Comparison of ENCODE assay signal across 9 mouse cellular contexts in genomic region chr17:49150971-49151422, GRCm38 (mm10).
A peak's percentile ranks its signal among the peaks of the same experiment; 100 is the strongest.
DNase-seq lines count a peak whose midpoint lies in the region; ATAC-seq and TF ChIP-seq lines count a peak whose summit lies in the region.
"Had no signal": no experiment of that assay in that cellular context is flagged by ENCODE, and none has a peak within 500 bp of the region (broad histone marks: within the 10 kb centered on the region; RNA-seq: fewer than 3 reads in every experiment).

No protein-coding gene starts in this region.

- TF ChIP-seq POLR2A in liver, adult 2 months (IDR thresholded peaks at IDR 0.05; ENCODE audit: extremely low read depth, insufficient read depth, low read length), result no peak

- H3K4me2 ChIP-seq in liver, postnatal 0 days (ENCODE audit: low read depth, low read length), result no peak overlapping the region
- no peak overlapping the region for H3K4me2 ChIP-seq in limb, embryonic 15.5 days
- H3K4me2 ChIP-seq: liver, embryonic 13.5 days had no signal

- ATAC-seq in liver, postnatal 0 days, result no peak
- ATAC-seq in limb, embryonic 15.5 days (ENCODE audit: insufficient number of reproducible peaks, low FRiP score, low TSS enrichment, low read depth), result peak; percentile 60; the same call in 1 of the 2 replicates
- ATAC-seq: Patski had no signal

- H3K27ac ChIP-seq in liver, adult 2 months (replicated peaks; ENCODE audit: insufficient read depth, low read depth, low read length), result no peak overlapping the region
- H3K27ac ChIP-seq in liver, postnatal 0 days (ENCODE audit: low read depth), result no peak overlapping the region
- no peak overlapping the region for H3K27ac ChIP-seq in limb, embryonic 15.5 days
- H3K27ac ChIP-seq in forebrain, embryonic 10.5 days, result no peak overlapping the region
- H3K27ac ChIP-seq: liver, embryonic 13.5 days had no signal

- peak; percentile 35 for DNase-seq in liver, adult 2 months (ENCODE audit: extremely low read depth, low read depth, low spot score)
- DNase-seq in liver, postnatal 0 days, result no peak
- peak; percentile 27 to 42 for DNase-seq in cerebellum, postnatal 36 days
- DNase-seq in kidney, adult 8-10 months, result peak; percentile 6 to 31
- DNase-seq in ovary, postnatal 36 days (ENCODE audit: low spot score), result no peak
- DNase-seq in forebrain, embryonic 10.5 days (ENCODE audit: extremely low spot score, low spot score), result no peak
- DNase-seq: liver, embryonic 13.5 days had no signal

- no peak overlapping the region for H3K4me3 ChIP-seq in liver, adult 2 months (ENCODE audit: insufficient read depth, low read depth, low read length)
- H3K4me3 ChIP-seq in liver, postnatal 0 days (ENCODE audit: low read depth, low read length), result no peak overlapping the region
- no peak overlapping the region for H3K4me3 ChIP-seq in limb, embryonic 15.5 days
- no peak overlapping the region for H3K4me3 ChIP-seq in forebrain, embryonic 10.5 days
- H3K4me3 ChIP-seq: liver, embryonic 13.5 days had no signal

- no peaks in the 10 kb centered on the region for H3K4me1 ChIP-seq in liver, adult 2 months (ENCODE audit: control insufficient read depth, insufficient read depth, low read length)
- no peaks in the 10 kb centered on the region for H3K4me1 ChIP-seq in liver, postnatal 0 days (ENCODE audit: insufficient read depth)
- peaks cover 6% of the 10 kb centered on the region; the same call in 1 of the 2 replicates for H3K4me1 ChIP-seq in limb, embryonic 15.5 days
- no peaks in the 10 kb centered on the region for H3K4me1 ChIP-seq in forebrain, embryonic 10.5 days
- H3K4me1 ChIP-seq: liver, embryonic 13.5 days had no signal

- no peak for TF ChIP-seq CTCF in liver, adult 2 months (IDR thresholded peaks at IDR 0.05; ENCODE audit: low read depth, low read length)
- TF ChIP-seq CTCF in liver, postnatal 0 days (IDR thresholded peaks at IDR 0.05; ENCODE audit: low read depth), result no peak

- no peak overlapping the region for H3K9ac ChIP-seq in liver, adult 2 months (ENCODE audit: low read depth, low read length)
- H3K9ac ChIP-seq in liver, postnatal 0 days (replicated peaks), result no peak overlapping the region
- no peak overlapping the region for H3K9ac ChIP-seq in limb, embryonic 15.5 days
- H3K9ac ChIP-seq: liver, embryonic 13.5 days had no signal

- H3K36me3 ChIP-seq in liver, adult 2 months (ENCODE audit: control insufficient read depth, insufficient read depth, low read length), result no peaks in the 10 kb centered on the region
- no peaks in the 10 kb centered on the region for H3K36me3 ChIP-seq in liver, postnatal 0 days (replicated peaks; ENCODE audit: insufficient read depth, low read length)
- H3K36me3 ChIP-seq in limb, embryonic 15.5 days, result no peaks in the 10 kb centered on the region
- H3K36me3 ChIP-seq in forebrain, embryonic 10.5 days (replicated peaks), result no peaks in the 10 kb centered on the region
- H3K36me3 ChIP-seq: liver, embryonic 13.5 days had no signal

- H3K27me3 ChIP-seq in liver, adult 2 months (ENCODE audit: control insufficient read depth, insufficient read depth, low read length), result no peaks in the 10 kb centered on the region
- H3K27me3 ChIP-seq in liver, postnatal 0 days (ENCODE audit: insufficient read depth, low read length), result no peaks in the 10 kb centered on the region
- H3K27me3 ChIP-seq in limb, embryonic 15.5 days, result no peaks in the 10 kb centered on the region
- H3K27me3 ChIP-seq in forebrain, embryonic 10.5 days (ENCODE audit: poor library complexity, severe bottlenecking), result no peaks in the 10 kb centered on the region
- H3K27me3 ChIP-seq: liver, embryonic 13.5 days; Patski had no signal

- TF ChIP-seq EP300 in liver, postnatal 0 days (IDR thresholded peaks at IDR 0.05; ENCODE audit: low read depth), result no peak

- 61% methylated on average over 3 of the region's 3 CpGs for WGBS in liver, adult 2 months
- WGBS in liver, postnatal 0 days (ENCODE audit: insufficient replicate concordance), result 38% methylated on average over 3 of the region's 3 CpGs
- 35% methylated on average over 3 of the region's 3 CpGs for WGBS in limb, embryonic 15.5 days
- 87% methylated on average over 3 of the region's 3 CpGs for WGBS in forebrain, embryonic 10.5 days

- no peaks in the 10 kb centered on the region for H3K79me2 ChIP-seq in liver, adult 2 months (ENCODE audit: control insufficient read depth, insufficient read depth, low read length)

- H3K9me3 ChIP-seq in liver, postnatal 0 days (ENCODE audit: low read length), result no peaks in the 10 kb centered on the region
- no peaks in the 10 kb centered on the region for H3K9me3 ChIP-seq in limb, embryonic 15.5 days
- H3K9me3 ChIP-seq in forebrain, embryonic 10.5 days, result no peaks in the 10 kb centered on the region
- H3K9me3 ChIP-seq: liver, embryonic 13.5 days had no signal

Comparison
In these comparisons a context has a peak if more than half of its experiments do, and no peak if none do; other contexts are left out.
1. DNase-seq: peak in liver, adult 2 months (single experiment), cerebellum, postnatal 36 days (2 of 2) and kidney, adult 8-10 months (2 of 2); none in liver, postnatal 0 days (single experiment), ovary, postnatal 36 days (single experiment) and forebrain, embryonic 10.5 days (single experiment).